Mouse (Mus musculus) liver, postnatal 0 days (tissue): Measurements from ENCODE around the gene B830017H08Rik. TPM values are rescaled to one million over a fixed set of nuclear protein-coding genes. Genes with fewer than 3 reads are reported as not detected.

Source experiments
- ATAC-seq: fragments of 200-750 bp; cut with Nextera tagmentation; 2 replicates; pipeline ENCODE4 v1.8.0; 2017; ENCODE audit warnings: mild to moderate bottlenecking, moderate library complexity
- DNase-seq: peaks from one replicate; pipeline ENCODE4 v3.0.0-alpha.2; 2016
- H3K27ac ChIP-seq: fragments of 300-500 bp; sonication (generic); 2 replicates; pipeline ENCODE4 v1.5.1; 2014; ENCODE audit warnings: antibody characterized with exemption, moderate library complexity, mild to moderate bottlenecking, low read depth
- H3K27me3 ChIP-seq: fragments of 300-500 bp; sonication (generic); 2 replicates; pipeline ENCODE4 v1.6.1; 2014; ENCODE audit warnings: low read length, control low read depth, mixed read lengths; ENCODE audit not compliant: insufficient read depth
- H3K36me3 ChIP-seq: fragments of 300-500 bp; sonication (generic); replicated peaks from 2 replicates; pipeline ENCODE4 v1.6.1; 2014; ENCODE audit warnings: mild to moderate bottlenecking, control low read depth, low read length, moderate library complexity, mixed read lengths; ENCODE audit not compliant: insufficient read depth
- H3K4me1 ChIP-seq: fragments of 300-500 bp; sonication (generic); 2 replicates; pipeline ENCODE4 v1.6.1; 2014; ENCODE audit warnings: antibody characterized with exemption, mild to moderate bottlenecking, control low read depth; ENCODE audit not compliant: insufficient read depth
- H3K4me2 ChIP-seq: fragments of 300-500 bp; sonication (generic); 2 replicates; pipeline ENCODE4 v1.6.1; 2014; ENCODE audit warnings: low read depth, mild to moderate bottlenecking, low read length, moderate library complexity, mixed read lengths
- H3K4me3 ChIP-seq: fragments of 300-500 bp; sonication (generic); 2 replicates; pipeline ENCODE4 v1.5.1; 2014; ENCODE audit warnings: low read depth, low read length
- H3K9ac ChIP-seq: fragments of 300-500 bp; sonication (generic); replicated peaks from 2 replicates; pipeline ENCODE4 v1.6.1; 2014; ENCODE audit warnings: mild to moderate bottlenecking, moderate library complexity
- H3K9me3 ChIP-seq: fragments of 300-500 bp; sonication (generic); 2 replicates; pipeline ENCODE4 v1.6.1; 2016; ENCODE audit warnings: mild to moderate bottlenecking, control low read depth, low read length, mixed read lengths
- CTCF ChIP-seq: sonication (generic); IDR thresholded peaks from 2 replicates; pipeline ENCODE4 v1.5.1; 2016; ENCODE audit warnings: antibody characterized with exemption, low read depth
- EP300 ChIP-seq: IDR thresholded peaks from 2 replicates; pipeline ENCODE4 v1.6.1; 2016; ENCODE audit warnings: antibody characterized with exemption, low read depth, mild to moderate bottlenecking
- WGBS: fragments of 180-500 bp; shearing (Covaris S2); extraction: QIAGEN DNeasy Blood & Tissue Kit; methylation state at CpG from one replicate; pipeline ENCODE4 v1.1.7; 2014; ENCODE audit not compliant: insufficient replicate concordance; 5-methylcytosine and 5-hydroxymethylcytosine counted together
- polyA plus RNA-seq: library from polyadenylated mRNA; unstranded; fragments of >200 nt; fragmentation: Nextera tagmentation; extraction: Ambion mirVana; gene quantifications from 2 replicates; pipeline ENCODE4 v1.2.1, GENCODE M21; 2015

The B830017H08Rik gene
- polyA plus RNA-seq, 1 experiment from 2014 or later = not detected

DNA sequence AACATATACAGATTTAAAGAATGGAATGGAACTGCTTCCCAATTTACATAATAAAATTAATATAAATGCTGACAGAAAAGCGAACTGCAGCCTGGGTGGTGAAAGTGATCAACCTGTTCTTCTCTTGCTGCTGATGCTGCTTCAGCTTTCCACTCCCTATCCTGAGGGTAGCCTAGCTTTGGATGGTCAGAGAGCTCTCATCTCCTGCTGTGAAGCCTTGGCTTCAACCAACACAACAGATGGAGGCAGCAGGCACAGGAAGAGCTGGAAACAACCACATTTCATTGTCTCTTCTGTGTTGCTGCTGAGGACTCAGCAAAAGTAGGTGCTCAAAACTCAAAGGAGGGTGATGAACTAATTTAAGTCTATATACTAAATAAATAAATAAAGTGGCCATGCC, 18.9 kb downstream of the B830017H08Rik start:
- TF ChIP-seq CTCF (no peak), EP300 (no peak)
- no peaks in the 10 kb centered on the region for H3K9me3 ChIP-seq
- no peak for ATAC-seq
- H3K9ac ChIP-seq = no peak overlapping the region
- H3K27ac ChIP-seq = no peak overlapping the region
- H3K4me1 ChIP-seq = no peaks in the 10 kb centered on the region
- DNase-seq = no peak
- H3K4me3 ChIP-seq = no peak overlapping the region
- WGBS = 89% methylated on average over 1 of the region's 1 CpGs
- no peak overlapping the region for H3K4me2 ChIP-seq
- H3K27me3 ChIP-seq = no peaks in the 10 kb centered on the region
- peaks cover 79% of the 10 kb centered on the region for H3K36me3 ChIP-seq

DNA sequence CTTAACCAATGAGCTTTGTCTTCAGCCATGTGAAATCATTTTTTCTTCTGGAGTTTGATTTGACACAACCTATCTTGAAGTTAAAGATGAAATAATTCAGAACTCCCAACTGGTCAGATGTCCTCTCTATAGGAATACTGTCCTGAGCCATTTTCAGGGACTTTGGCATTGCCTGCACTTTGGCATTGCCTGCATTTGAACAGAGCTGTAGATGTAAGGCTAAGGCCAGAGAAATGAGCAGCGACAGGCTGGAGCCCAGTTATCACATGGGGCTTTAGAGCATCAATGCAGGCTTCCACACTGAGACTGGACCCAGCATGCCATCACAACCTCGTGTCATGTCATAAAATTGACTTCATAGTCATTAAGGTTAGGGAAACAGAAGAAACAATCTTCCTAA, 20.3 kb downstream of the B830017H08Rik start:
- no peaks in the 10 kb centered on the region for H3K27me3 ChIP-seq
- no peaks in the 10 kb centered on the region for H3K4me1 ChIP-seq
- DNase-seq (no peak), ATAC-seq (no peak)
- H3K27ac ChIP-seq = no peak overlapping the region
- WGBS = 78% methylated on average over 2 of the region's 2 CpGs
- no peak for TF ChIP-seq EP300
- no peak overlapping the region for H3K9ac ChIP-seq
- H3K9me3 ChIP-seq = no peaks in the 10 kb centered on the region
- H3K4me2 ChIP-seq = no peak overlapping the region
- H3K4me3 ChIP-seq = no peak overlapping the region
- H3K36me3 ChIP-seq = peaks cover 85% of the 10 kb centered on the region

DNA sequence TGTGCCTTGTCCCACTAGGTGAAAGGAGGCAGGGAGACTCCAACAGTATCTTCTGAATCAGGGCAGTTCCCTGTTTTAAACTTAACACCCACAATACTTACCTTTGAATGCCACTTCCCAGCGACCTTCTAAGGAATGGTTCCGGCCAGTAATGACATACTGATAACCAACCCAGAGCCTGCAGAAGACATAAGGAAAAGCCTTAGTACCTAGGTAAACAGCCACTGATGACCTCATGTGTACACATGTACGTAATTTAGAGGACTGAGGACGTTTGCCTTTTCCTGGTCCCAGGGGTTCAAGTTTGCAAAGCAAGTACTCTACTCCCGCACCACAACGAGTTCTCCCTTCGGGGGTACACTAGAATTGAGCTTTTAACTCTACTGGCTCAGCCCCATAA, 24.2 kb downstream of the B830017H08Rik start:
- TF ChIP-seq CTCF = no peak
- no peak for TF ChIP-seq EP300
- no peaks in the 10 kb centered on the region for H3K27me3 ChIP-seq
- H3K36me3 ChIP-seq = peaks cover 74% of the 10 kb centered on the region
- H3K9ac ChIP-seq = no peak overlapping the region
- ATAC-seq (no peak), DNase-seq (no peak)
- H3K4me1 ChIP-seq = no peaks in the 10 kb centered on the region
- no peaks in the 10 kb centered on the region for H3K9me3 ChIP-seq
- H3K4me3 ChIP-seq = no peak overlapping the region
- WGBS = 88% methylated on average over 7 of the region's 7 CpGs
- no peak overlapping the region for H3K4me2 ChIP-seq
- H3K27ac ChIP-seq = no peak overlapping the region

DNA sequence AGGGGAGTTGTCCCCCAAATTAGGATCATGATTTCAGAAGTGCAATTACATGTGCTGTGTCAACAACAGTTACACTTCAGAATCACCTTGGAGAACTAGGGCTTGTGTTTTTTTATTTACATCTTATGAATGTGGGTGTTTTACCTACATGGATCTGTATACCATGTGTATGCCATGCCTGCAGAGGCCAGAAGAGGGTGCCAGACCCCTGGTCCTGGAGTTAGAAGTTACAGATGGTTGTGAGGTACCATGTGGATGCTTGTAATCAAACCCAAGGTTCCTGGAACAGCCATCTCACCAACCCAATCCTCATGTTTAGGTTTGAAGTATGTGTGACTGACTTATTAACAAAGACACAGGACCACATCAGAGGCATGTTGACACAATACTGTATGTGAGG, 25.7 kb downstream of the B830017H08Rik start:
- Histone ChIP-seq H3K4me3 (no peak overlapping the region), H3K4me2 (no peak overlapping the region), H3K27ac (no peak overlapping the region), H3K36me3 (peaks cover 68% of the 10 kb centered on the region), H3K4me1 (no peaks in the 10 kb centered on the region), H3K9me3 (no peaks in the 10 kb centered on the region), H3K27me3 (no peaks in the 10 kb centered on the region), H3K9ac (no peak overlapping the region)
- DNase-seq (peak; percentile 48), ATAC-seq (no peak)
- TF ChIP-seq EP300 = no peak
- TF ChIP-seq CTCF = peak; percentile 75

DNA sequence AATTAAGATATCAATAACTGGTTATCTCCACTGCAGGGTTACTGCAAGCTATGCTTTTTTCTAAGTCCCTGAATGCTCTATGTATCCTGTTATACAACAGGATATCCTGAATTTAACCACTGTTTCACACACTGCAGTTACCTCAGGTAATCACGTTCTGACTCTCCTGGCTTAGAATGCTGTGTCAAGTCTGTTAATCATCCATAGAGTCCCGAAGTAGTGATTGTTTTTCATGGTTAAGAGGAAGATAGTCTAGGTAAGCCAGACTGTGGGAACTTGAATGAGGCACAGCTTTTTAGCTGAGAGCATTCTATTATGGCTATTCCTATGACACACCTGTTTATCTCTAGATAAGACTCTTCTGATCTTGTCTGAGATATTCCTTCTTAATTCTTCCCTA, 32.4 kb downstream of the B830017H08Rik start:
- Histone ChIP-seq H3K9me3 (no peaks in the 10 kb centered on the region), H3K9ac (no peak overlapping the region), H3K27ac (no peak overlapping the region), H3K4me1 (peaks cover 3% of the 10 kb centered on the region; the same call in 1 of the 2 replicates), H3K4me2 (no peak overlapping the region), H3K27me3 (no peaks in the 10 kb centered on the region), H3K4me3 (no peak overlapping the region), H3K36me3 (peaks cover 22% of the 10 kb centered on the region)
- WGBS = 35% methylated on average over 2 of the region's 2 CpGs
- TF ChIP-seq EP300 (no peak), CTCF (no peak)
- ATAC-seq = no peak
- no peak for DNase-seq

DNA sequence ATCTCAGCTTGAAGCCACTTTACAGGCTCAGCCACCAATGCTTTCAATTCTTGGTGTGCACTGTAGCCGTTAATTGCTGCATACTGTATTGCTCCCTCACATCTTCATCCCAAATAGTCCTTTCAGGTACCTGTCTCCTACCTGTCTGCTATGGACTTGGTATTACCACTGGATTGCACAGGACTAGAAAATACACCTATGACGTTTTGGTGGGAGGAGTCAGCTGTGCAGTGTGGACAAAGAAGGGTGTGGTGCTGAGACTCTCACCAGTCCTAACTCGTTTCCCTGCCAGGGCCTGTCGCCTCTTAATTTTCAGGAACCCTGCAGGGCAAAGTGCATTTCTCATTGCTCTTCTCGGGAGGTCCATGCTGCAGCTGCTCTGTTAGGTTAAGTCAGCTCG, 32.8 kb downstream of the B830017H08Rik start:
- Histone ChIP-seq H3K27ac (no peak overlapping the region), H3K9ac (no peak overlapping the region), H3K4me3 (no peak overlapping the region), H3K4me2 (no peak overlapping the region), H3K27me3 (no peaks in the 10 kb centered on the region), H3K36me3 (peaks cover 18% of the 10 kb centered on the region), H3K4me1 (peaks cover 3% of the 10 kb centered on the region; the same call in 1 of the 2 replicates), H3K9me3 (no peaks in the 10 kb centered on the region)
- ATAC-seq = peak; percentile 63
- DNase-seq = no peak
- TF ChIP-seq CTCF = no peak
- no peak for TF ChIP-seq EP300
- 58% methylated on average over 6 of the region's 6 CpGs for WGBS

DNA sequence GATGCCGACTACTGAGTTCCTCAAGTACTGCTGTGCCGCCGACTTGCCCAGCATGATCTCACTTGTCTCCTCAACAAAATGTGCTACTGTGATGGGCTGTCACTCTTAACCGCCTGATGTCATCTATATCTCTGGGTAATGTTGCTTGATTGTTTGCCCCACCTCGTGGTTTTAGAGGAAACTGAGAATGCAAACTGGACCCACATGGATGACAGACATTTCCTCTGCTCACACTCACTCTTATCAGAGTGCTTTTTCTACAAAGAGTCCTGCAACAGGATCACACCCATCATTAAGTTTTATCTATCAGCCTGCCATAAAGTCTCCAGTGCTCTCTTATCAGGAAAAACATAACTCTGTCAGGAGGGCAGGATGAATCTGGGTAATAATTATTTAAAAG, 38.3 kb downstream of the B830017H08Rik start:
- Histone ChIP-seq H3K36me3 (peaks cover 17% of the 10 kb centered on the region), H3K27me3 (no peaks in the 10 kb centered on the region), H3K9me3 (no peaks in the 10 kb centered on the region), H3K4me3 (no peak overlapping the region), H3K4me2 (no peak overlapping the region), H3K4me1 (0 out of 2 replicates have a peak, but pooled peaks cover 4% of the 10 kb centered on the region), H3K27ac (no peak overlapping the region), H3K9ac (no peak overlapping the region)
- no peak for DNase-seq
- TF ChIP-seq CTCF (no peak), EP300 (peak; percentile 35; the same call in 1 of the 2 replicates)
- WGBS = 56% methylated on average over 5 of the region's 5 CpGs
- no peak for ATAC-seq
